Comparison of ENCODE assay signal across 24 mouse cellular contexts in genomic region chr12:40984735-40985134, GRCm38 (mm10).
"Had no signal": no experiment of that assay in that cellular context is flagged by ENCODE, and none has a peak within 500 bp of the region (broad histone marks: within the 10 kb centered on the region; RNA-seq: fewer than 3 reads in every experiment).

No protein-coding gene starts in this region.

- H3K4me3 ChIP-seq: heart, embryonic 10.5 days; heart, embryonic 12.5 days; hindbrain, embryonic 13.5 days; hindbrain, embryonic 15.5 days; intestine, embryonic 15.5 days; limb, embryonic 13.5 days; limb, embryonic 15.5 days; liver, embryonic 12.5 days had no signal

- H3K9ac ChIP-seq: heart, embryonic 12.5 days; hindbrain, embryonic 13.5 days; hindbrain, embryonic 15.5 days; intestine, embryonic 15.5 days; limb, embryonic 13.5 days; limb, embryonic 15.5 days; liver, embryonic 12.5 days; liver, embryonic 14.5 days had no signal

- H3K27ac ChIP-seq: heart, embryonic 10.5 days; hindbrain, embryonic 13.5 days; hindbrain, embryonic 15.5 days; intestine, embryonic 15.5 days; kidney, postnatal 0 days; limb, embryonic 13.5 days; limb, embryonic 15.5 days; liver, embryonic 12.5 days; liver, embryonic 14.5 days had no signal

- H3K36me3 ChIP-seq: heart, embryonic 10.5 days; heart, embryonic 12.5 days; hindbrain, embryonic 13.5 days; hindbrain, embryonic 15.5 days; intestine, embryonic 15.5 days; limb, embryonic 13.5 days; limb, embryonic 15.5 days; liver, embryonic 12.5 days had no signal

- DNase-seq: gastrocnemius, postnatal 14 days; gastrocnemius, postnatal 36 days; heart, adult 11 months; heart, postnatal 10 days; heart, postnatal 4 days; kidney, adult 18-20 months; kidney, adult 8-10 months; kidney, postnatal 14 days; kidney, postnatal 36 days; layer of hippocampus, adult 9-11 months; layer of hippocampus, postnatal 36 days; left cerebral cortex, postnatal 4 days had no signal

- ATAC-seq: inflammation-experienced regulatory T-cells, adult 6 months; intestine, embryonic 15.5 days; intestine, postnatal 0 days; liver, embryonic 12.5 days had no signal

- H3K9me3 ChIP-seq: heart, embryonic 10.5 days; heart, embryonic 12.5 days; hindbrain, embryonic 13.5 days; hindbrain, embryonic 15.5 days; intestine, embryonic 15.5 days; limb, embryonic 13.5 days; limb, embryonic 15.5 days; liver, embryonic 12.5 days had no signal

- H3K4me2 ChIP-seq: heart, embryonic 12.5 days; hindbrain, embryonic 13.5 days; hindbrain, embryonic 15.5 days; intestine, embryonic 15.5 days; limb, embryonic 13.5 days; limb, embryonic 15.5 days; liver, embryonic 12.5 days had no signal

- H3K4me1 ChIP-seq: heart, embryonic 10.5 days; heart, embryonic 12.5 days; hindbrain, embryonic 13.5 days; hindbrain, embryonic 15.5 days; intestine, embryonic 15.5 days; limb, embryonic 13.5 days; limb, embryonic 15.5 days; liver, embryonic 12.5 days had no signal

- H3K27me3 ChIP-seq: heart, embryonic 12.5 days; hindbrain, embryonic 13.5 days; hindbrain, embryonic 15.5 days; intestine, embryonic 15.5 days; limb, embryonic 13.5 days; limb, embryonic 15.5 days; liver, embryonic 12.5 days had no signal
